Mouse (Mus musculus) lung, postnatal 0 days (tissue): ENCODE data around the gene Cdk2ap2. TPM values are rescaled to one million over a fixed set of nuclear protein-coding genes. Genes with fewer than 3 reads are reported as not detected.
"Not testable (repeated sequence)": the region's sequence is repeated elsewhere in the genome, so short reads cannot be mapped to it uniquely, and the experiment has no call there.

Source experiments
- ATAC-seq: fragments of 200-750 bp; cut with Nextera tagmentation; 2 replicates; pipeline ENCODE4 v1.8.0; 2017; ENCODE audit warnings: moderate library complexity
- DNase-seq: peaks from one replicate; pipeline ENCODE4 v3.0.0-alpha.2; 2016; ENCODE audit warnings: low spot score
- H3K27ac ChIP-seq: fragments of 300-500 bp; sonication (generic); 2 replicates; pipeline ENCODE4 v1.5.1; 2014; ENCODE audit warnings: antibody characterized with exemption, mild to moderate bottlenecking, low read length, mixed read lengths
- H3K27me3 ChIP-seq: fragments of 300-500 bp; sonication (generic); replicated peaks from 2 replicates; pipeline ENCODE4 v1.6.1; 2014; ENCODE audit warnings: low read length, mixed read lengths; ENCODE audit not compliant: insufficient read depth
- H3K36me3 ChIP-seq: fragments of 300-500 bp; sonication (generic); 2 replicates; pipeline ENCODE4 v1.6.1; 2014; ENCODE audit warnings: low read length, mixed read lengths; ENCODE audit not compliant: insufficient read depth
- H3K4me1 ChIP-seq: fragments of 300-500 bp; sonication (generic); 2 replicates; pipeline ENCODE4 v1.6.1; 2014; ENCODE audit warnings: antibody characterized with exemption, low read depth, low read length, mixed read lengths; ENCODE audit not compliant: insufficient read depth
- H3K4me2 ChIP-seq: fragments of 300-500 bp; sonication (generic); replicated peaks from 2 replicates; pipeline ENCODE4 v1.6.1; 2014; ENCODE audit warnings: low read depth, mild to moderate bottlenecking, low read length, moderate library complexity, mixed read lengths
- H3K4me3 ChIP-seq: fragments of 300-500 bp; sonication (generic); 2 replicates; pipeline ENCODE4 v1.5.1; 2014; ENCODE audit warnings: low read depth, low read length
- H3K9ac ChIP-seq: fragments of 300-500 bp; sonication (generic); replicated peaks from 2 replicates; pipeline ENCODE4 v1.6.1; 2014; ENCODE audit warnings: low read depth, mild to moderate bottlenecking
- H3K9me3 ChIP-seq: fragments of 300-500 bp; sonication (generic); 2 replicates; pipeline ENCODE4 v1.6.1; 2016; ENCODE audit warnings: low read length, mixed read lengths
- CTCF ChIP-seq: IDR thresholded peaks from 2 replicates; pipeline ENCODE4 v1.5.1; 2016; ENCODE audit warnings: antibody characterized with exemption, mild to moderate bottlenecking
- EP300 ChIP-seq: IDR thresholded peaks from 2 replicates; pipeline ENCODE4 v1.6.1; 2016; ENCODE audit warnings: antibody characterized with exemption, mild to moderate bottlenecking, control low read depth
- WGBS: fragments of 180-500 bp; shearing (Covaris S2); extraction: QIAGEN DNeasy Blood & Tissue Kit; methylation state at CpG from one replicate; pipeline ENCODE4 v1.1.7; 2014; 5-methylcytosine and 5-hydroxymethylcytosine counted together
- polyA plus RNA-seq: library from polyadenylated mRNA; unstranded; fragments of >200 nt; fragmentation: Nextera tagmentation; extraction: Ambion mirVana; gene quantifications from 2 replicates; pipeline ENCODE4 v1.2.1, GENCODE M21; 2015

Cdk2ap2 gene
- polyA plus RNA-seq, 1 experiment from 2014 or later: 154 TPM

DNA sequence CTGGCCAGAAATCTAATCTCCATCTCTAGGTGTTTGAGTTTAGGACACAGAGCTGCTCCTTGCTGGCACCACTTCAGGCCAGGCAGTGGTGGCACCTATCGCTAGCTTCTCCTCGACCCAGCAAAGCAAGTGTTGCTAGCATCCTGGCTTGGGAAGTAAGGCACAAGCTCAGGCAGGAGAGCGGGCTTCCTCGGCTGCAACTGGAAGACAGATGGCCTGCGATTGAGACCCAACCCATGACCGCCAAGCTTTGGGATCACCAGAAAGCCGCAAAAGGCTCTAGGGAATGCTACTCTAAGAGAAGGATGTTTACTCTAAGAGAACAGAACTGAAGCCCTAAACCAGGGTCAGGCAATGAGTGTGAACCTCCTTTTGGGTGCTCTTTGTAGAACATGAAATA is 32.5 kb downstream of the Cdk2ap2 start:
- Histone ChIP-seq H3K9me3 (no peaks in the 10 kb centered on the region), H3K4me3 (no peak overlapping the region), H3K27ac (no peak overlapping the region), H3K27me3 (no peaks in the 10 kb centered on the region), H3K4me1 (peaks cover 5% of the 10 kb centered on the region), H3K4me2 (no peak overlapping the region), H3K9ac (no peak overlapping the region), H3K36me3 (peaks cover 23% of the 10 kb centered on the region; the same call in 1 of the 2 replicates)
- no peak for DNase-seq
- no peak for ATAC-seq
- 82% methylated on average over 7 of the region's 7 CpGs for WGBS
- TF ChIP-seq EP300: no peak
- TF ChIP-seq CTCF: no peak

GRCm38 (mm10) chr19:4130106-4130505 is 33.1 kb downstream of the Cdk2ap2 start:
- Histone ChIP-seq H3K4me3 (no peak overlapping the region), H3K27ac (no peak overlapping the region), H3K4me2 (no peak overlapping the region), H3K9me3 (no peaks in the 10 kb centered on the region), H3K36me3 (peaks cover 23% of the 10 kb centered on the region; the same call in 1 of the 2 replicates), H3K9ac (no peak overlapping the region), H3K27me3 (no peaks in the 10 kb centered on the region), H3K4me1 (peaks cover 5% of the 10 kb centered on the region)
- DNase-seq (no peak), ATAC-seq (no peak)
- TF ChIP-seq CTCF (no peak), EP300 (no peak)
- WGBS: 81% methylated on average over 4 of the region's 4 CpGs

GRCm38 (mm10) chr19:4131075-4131474 is 34.1 kb downstream of the Cdk2ap2 start:
- Histone ChIP-seq H3K9ac (no peak overlapping the region), H3K4me1 (peaks cover 5% of the 10 kb centered on the region), H3K27me3 (no peaks in the 10 kb centered on the region), H3K4me3 (no peak overlapping the region), H3K27ac (no peak overlapping the region), H3K36me3 (peaks cover 23% of the 10 kb centered on the region; the same call in 1 of the 2 replicates), H3K9me3 (no peaks in the 10 kb centered on the region), H3K4me2 (no peak overlapping the region)
- ATAC-seq: no peak
- TF ChIP-seq EP300 (no peak), CTCF (no peak)
- DNase-seq: no peak
- 90% methylated on average over 5 of the region's 5 CpGs for WGBS

DNA sequence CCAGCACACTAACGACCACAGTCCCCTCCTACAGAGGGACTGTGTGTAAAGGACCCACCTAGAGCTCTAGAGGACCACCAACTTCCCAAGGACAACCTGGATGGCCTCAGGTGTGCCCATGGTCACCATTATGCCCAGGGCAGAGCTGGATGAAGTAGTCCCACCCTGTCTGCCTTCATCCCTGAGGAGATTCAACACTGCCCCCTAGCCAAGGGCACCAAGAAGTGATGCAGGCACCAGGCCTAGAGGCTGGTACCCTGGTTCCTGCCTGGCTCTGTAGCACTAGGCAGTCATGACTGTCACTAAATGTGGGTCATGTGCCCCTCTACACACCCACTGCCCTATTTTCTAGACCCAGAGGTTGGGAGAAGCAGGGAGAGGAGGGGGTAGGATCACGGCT is 34.8 kb downstream of the Cdk2ap2 start:
- WGBS: 87% methylated on average over 2 of the region's 2 CpGs
- no peak overlapping the region for H3K4me3 ChIP-seq
- DNase-seq (no peak), ATAC-seq (no peak)
- H3K4me2 ChIP-seq: no peak overlapping the region
- no peak for TF ChIP-seq EP300
- TF ChIP-seq CTCF: peak; percentile 30; the same call in 1 of the 2 replicates
- H3K9me3 ChIP-seq: no peaks in the 10 kb centered on the region
- peaks cover 23% of the 10 kb centered on the region; the same call in 1 of the 2 replicates for H3K36me3 ChIP-seq
- no peak overlapping the region for H3K27ac ChIP-seq
- no peaks in the 10 kb centered on the region for H3K27me3 ChIP-seq
- peaks cover 3% of the 10 kb centered on the region for H3K4me1 ChIP-seq
- H3K9ac ChIP-seq: no peak overlapping the region

- 78% methylated on average over 4 of the region's 4 CpGs for WGBS
- H3K4me2 ChIP-seq: no peak overlapping the region
- H3K27me3 ChIP-seq: no peaks in the 10 kb centered on the region
- TF ChIP-seq CTCF (no peak), EP300 (no peak)
- ATAC-seq (no peak), DNase-seq (no peak)
- no peak overlapping the region for H3K27ac ChIP-seq
- no peaks in the 10 kb centered on the region for H3K9me3 ChIP-seq
- H3K4me3 ChIP-seq: no peak overlapping the region
- H3K36me3 ChIP-seq: peaks cover 17% of the 10 kb centered on the region; the same call in 1 of the 2 replicates
- no peaks in the 10 kb centered on the region for H3K4me1 ChIP-seq
- H3K9ac ChIP-seq: no peak overlapping the region
These were observed 37.4 kb downstream of the Cdk2ap2 start for GRCm38 (mm10) chr19:4134354-4134753.

DNA sequence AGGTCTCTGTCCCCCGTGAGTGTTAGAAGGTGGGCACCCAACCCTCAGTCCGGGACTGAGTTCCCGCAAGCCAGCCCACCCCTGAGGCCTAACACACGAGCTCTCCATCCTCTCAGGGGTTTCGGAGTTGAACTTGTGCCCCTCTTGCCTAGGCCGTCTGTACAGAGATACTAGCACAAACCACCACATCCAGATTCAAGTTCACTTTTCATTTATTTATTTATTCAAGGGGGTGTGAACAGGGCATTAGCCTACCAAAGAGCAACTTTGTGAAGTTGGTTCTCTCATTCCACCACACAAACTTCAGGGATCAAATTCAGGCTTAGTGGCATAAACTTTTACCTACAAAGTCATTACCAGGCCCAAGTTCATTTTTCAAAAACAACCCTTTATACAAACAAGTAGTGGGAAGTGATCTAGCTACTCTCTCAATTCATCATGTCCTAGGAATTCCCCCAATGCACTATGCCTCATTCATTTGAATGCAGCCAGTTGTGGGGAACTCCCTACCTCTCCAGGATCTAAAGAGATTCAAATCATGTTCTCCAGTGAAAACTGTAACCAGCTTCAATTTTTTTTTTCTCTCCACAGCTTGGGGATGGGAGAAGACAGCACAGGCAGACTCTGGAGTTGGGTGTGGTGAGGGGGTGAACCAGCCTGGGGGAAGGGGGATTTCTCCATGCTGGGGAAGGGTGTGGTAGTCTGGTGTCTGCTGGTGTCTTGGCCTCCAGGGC is 38.4 kb downstream of the Cdk2ap2 start:
- H3K4me1 ChIP-seq, H3K4me3 ChIP-seq, ATAC-seq, H3K4me2 ChIP-seq, DNase-seq, H3K9ac ChIP-seq, H3K27ac ChIP-seq, H3K9me3 ChIP-seq, H3K27me3 ChIP-seq: not testable (repeated sequence)
- WGBS: 77% methylated on average over 6 of the region's 6 CpGs
- H3K36me3 ChIP-seq: peaks cover 14% of the 10 kb centered on the region; the same call in 1 of the 2 replicates
